Mouse (Mus musculus) v-Abl transformed pro-B cells (cell line): ENCODE results near the gene Klf9.

Experiments
- in situ Hi-C, 2 experiments: fragments of 400-800 bp; cut with MboI; formaldehyde crosslinking; loops; one replicate each; pipeline ENCODE4 v1.15.1; 2025; ENCODE audit not compliant: unreplicated experiment in 2 of 2

Klf9 gene

GRCm38 (mm10) chr19:23136202-23136850 lies 4.7 kb upstream of the Klf9 start:
- in situ Hi-C loops: loop anchor here (10.0 to 25.0 kb wide), 7 partner anchors 138 to 1874 kb away; partner anchors contain the start of genes Ptar1 (in 2 of the 2), Smc5 (in 1 of the 2) and Zfand5 (in 1 of the 2)

GRCm38 (mm10) chr19:23137295-23137694 lies 3.7 kb upstream of the Klf9 start:
- in situ Hi-C loops: loop anchor here (10.0 to 25.0 kb wide), 7 partner anchors 138 to 1875 kb away; partner anchors contain the start of genes Ptar1 (in 2 of the 2), Smc5 (in 1 of the 2) and Zfand5 (in 1 of the 2)

GRCm38 (mm10) chr19:23139756-23140470 lies 1.1 kb upstream of the Klf9 start:
- in situ Hi-C loops: loop anchor here (10.0 to 25.0 kb wide), 8 partner anchors 135 to 1878 kb away; partner anchors contain the start of genes Ptar1 (in 2 of the 2), Smc5 (in 2 of the 2) and Zfand5 (in 1 of the 2)

GRCm38 (mm10) chr19:23141391-23142281 lies 610 bp downstream of the Klf9 start:
- in situ Hi-C loops: loop anchor here (10.0 to 25.0 kb wide), 8 partner anchors 133 to 1879 kb away; partner anchors contain the start of genes Ptar1 (in 2 of the 2), Smc5 (in 1 of the 2) and Zfand5 (in 1 of the 2)

- in situ Hi-C loops: loop anchor here (10.0 to 25.0 kb wide), 8 partner anchors 132 to 1880 kb away; partner anchors contain the start of genes Ptar1 (in 2 of the 2), Smc5 (in 1 of the 2) and Zfand5 (in 1 of the 2)
Observed at GRCm38 (mm10) chr19:23142427-23143073, 1.5 kb downstream of the Klf9 start.

GRCm38 (mm10) chr19:23143074-23143445 lies 2.0 kb downstream of the Klf9 start:
- in situ Hi-C loops: loop anchor here (10.0 to 25.0 kb wide), 8 partner anchors 132 to 1881 kb away; partner anchors contain the start of genes Ptar1 (in 2 of the 2), Smc5 (in 1 of the 2) and Zfand5 (in 1 of the 2)

- in situ Hi-C loops: loop anchor here (10.0 to 25.0 kb wide), 8 partner anchors 131 to 1881 kb away; partner anchors contain the start of genes Ptar1 (in 2 of the 2), Smc5 (in 1 of the 2) and Zfand5 (in 1 of the 2)
Observed at GRCm38 (mm10) chr19:23143541-23143940, 2.5 kb downstream of the Klf9 start.

- in situ Hi-C loops: loop anchor here (10.0 to 25.0 kb wide), 8 partner anchors 131 to 1882 kb away; partner anchors contain the start of genes Ptar1 (in 2 of the 2), Smc5 (in 1 of the 2) and Zfand5 (in 1 of the 2)
Observed at GRCm38 (mm10) chr19:23144031-23144430, 3.0 kb downstream of the Klf9 start.

- in situ Hi-C loops: loop anchor here (5.0 to 25.0 kb wide), 9 partner anchors 130 to 1883 kb away; partner anchors contain the start of genes Ptar1 (in 2 of the 2), Smc5 (in 1 of the 2) and Zfand5 (in 1 of the 2)
Observed at GRCm38 (mm10) chr19:23145146-23145545, 4.1 kb downstream of the Klf9 start.

GRCm38 (mm10) chr19:23145575-23145974 lies 4.5 kb downstream of the Klf9 start:
- in situ Hi-C loops: loop anchor here (5.0 to 25.0 kb wide), 9 partner anchors 129 to 1883 kb away; partner anchors contain the start of genes Ptar1 (in 2 of the 2), Smc5 (in 1 of the 2) and Zfand5 (in 1 of the 2)

GRCm38 (mm10) chr19:23146409-23146861 lies 5.4 kb downstream of the Klf9 start:
- in situ Hi-C loops: loop anchor here (5.0 to 25.0 kb wide), 9 partner anchors 128 to 1884 kb away; partner anchors contain the start of genes Ptar1 (in 2 of the 2), Smc5 (in 1 of the 2) and Zfand5 (in 1 of the 2)

- in situ Hi-C loops: loop anchor here (5.0 to 25.0 kb wide), 9 partner anchors 128 to 1885 kb away; partner anchors contain the start of genes Ptar1 (in 2 of the 2), Smc5 (in 1 of the 2) and Zfand5 (in 1 of the 2)
Observed at GRCm38 (mm10) chr19:23147026-23147966, 6.3 kb downstream of the Klf9 start.

GRCm38 (mm10) chr19:23149465-23150410 lies 8.7 kb downstream of the Klf9 start:
- in situ Hi-C loops: loop anchor here (5.0 to 25.0 kb wide), 10 partner anchors 55 to 1887 kb away; partner anchors contain the start of genes Ptar1 (in 2 of the 2), Smc5 (in 1 of the 2) and Zfand5 (in 1 of the 2)

GRCm38 (mm10) chr19:23150556-23151265 lies 9.7 kb downstream of the Klf9 start:
- in situ Hi-C loops: loop anchor here in 1 of 2 experiments (10.0 kb wide), 1 partner anchor 54 kb away; no protein-coding TSS in a partner anchor

- in situ Hi-C loops: loop anchor here in 1 of 2 experiments (10.0 kb wide), 1 partner anchor 53 kb away; no protein-coding TSS in a partner anchor
Observed at GRCm38 (mm10) chr19:23151651-23152070, 10.6 kb downstream of the Klf9 start.
